Mouse (Mus musculus): Measurements from ENCODE around the gene Olfr749.

DNA sequence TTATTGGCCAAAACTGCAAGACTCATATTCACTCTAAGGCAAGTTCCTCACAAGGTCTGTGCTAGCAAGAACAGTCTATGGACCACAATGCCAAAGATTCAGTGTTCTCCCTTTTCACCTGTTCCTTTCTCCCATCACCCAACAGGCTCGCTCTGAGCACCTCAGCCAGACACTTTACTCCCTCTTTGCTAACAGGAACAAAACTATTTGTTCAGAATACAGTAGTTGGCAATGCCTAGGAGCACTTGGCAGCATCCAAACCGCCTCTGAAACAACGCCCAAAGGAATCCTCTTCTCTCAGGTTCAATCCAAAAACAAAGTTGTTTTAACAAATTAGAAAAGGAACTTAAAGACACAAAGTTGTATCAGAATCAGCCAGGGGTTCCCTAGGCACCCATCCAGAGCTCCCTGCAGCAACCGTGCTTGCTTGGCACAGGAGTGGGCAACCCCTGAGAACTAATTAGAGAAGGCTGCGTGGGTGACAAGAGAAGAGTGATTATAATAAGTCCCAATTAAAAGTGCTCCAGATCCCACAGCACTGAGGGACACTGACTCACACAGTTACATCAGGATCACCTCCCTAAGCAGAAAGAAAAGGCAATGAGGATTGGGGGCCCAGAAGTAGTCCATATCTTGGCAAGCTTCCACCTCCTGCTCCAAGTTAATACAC lies 13.7 kb upstream of the Olfr749 start:
- no peak for TF ChIP-seq POLR2A (IDR thresholded peaks at IDR 0.05; ENCODE audit: borderline replicate concordance, extremely low read depth, insufficient read depth, insufficient read length, poor library complexity, severe bottlenecking)
- TF ChIP-seq CTCF (IDR thresholded peaks at IDR 0.05; ENCODE audit: borderline replicate concordance, extremely low read depth, insufficient read depth, insufficient read length), result no peak

All from brain, embryonic 14.5 days (tissue).